Mouse (Mus musculus): ENCODE results near the gene Tmcc1. TPM values are rescaled to one million over a fixed set of nuclear protein-coding genes. Genes with fewer than 3 reads are reported as not detected.
A peak's percentile ranks its signal among the peaks of the same experiment; 100 is the strongest.

The Tmcc1 gene
- polyA plus RNA-seq, 1 experiment from 2014 or later = 15.1 TPM

- no peak overlapping the region for H3K27ac ChIP-seq (ENCODE audit: low read depth)
- peaks cover 96% of the 10 kb centered on the region for H3K36me3 ChIP-seq (ENCODE audit: insufficient read depth)
- H3K27me3 ChIP-seq (ENCODE audit: insufficient read depth, low read length) = no peaks in the 10 kb centered on the region
- ATAC-seq (ENCODE audit: insufficient read depth) = no peak; the same call in 1 of the 2 replicates
- no peak for TF ChIP-seq CTCF (IDR thresholded peaks at IDR 0.05; ENCODE audit: low read depth)
- no peak for DNase-seq
- H3K4me1 ChIP-seq (ENCODE audit: insufficient read depth) = peaks cover 19% of the 10 kb centered on the region
- 80% methylated on average over 15 of the region's 15 CpGs for WGBS
- no peak overlapping the region for H3K4me2 ChIP-seq
- H3K4me3 ChIP-seq (ENCODE audit: low read depth, low read length) = no peak overlapping the region
- H3K9ac ChIP-seq = no peak overlapping the region
- no peaks in the 10 kb centered on the region for H3K9me3 ChIP-seq (ENCODE audit: low read depth, low read length)
Measured at GRCm38 (mm10) chr6:115973139-115973875, 220.0 kb downstream of the Tmcc1 start.

GRCm38 (mm10) chr6:115972083-115972764 lies 221.1 kb downstream of the Tmcc1 start:
- Histone ChIP-seq H3K27me3 (ENCODE audit: insufficient read depth, low read length) (no peaks in the 10 kb centered on the region), H3K9ac (peak overlapping the region; percentile 20; the same call in 1 of the 2 replicates), H3K4me3 (ENCODE audit: low read depth, low read length) (no peak overlapping the region), H3K4me2 (no peak overlapping the region), H3K36me3 (ENCODE audit: insufficient read depth) (peaks cover 96% of the 10 kb centered on the region), H3K4me1 (ENCODE audit: insufficient read depth) (peaks cover 19% of the 10 kb centered on the region), H3K9me3 (ENCODE audit: low read depth, low read length) (no peaks in the 10 kb centered on the region), H3K27ac (ENCODE audit: low read depth) (peak overlapping the region; percentile 24)
- 57% methylated on average over 7 of the region's 7 CpGs for WGBS
- no peak for TF ChIP-seq CTCF (IDR thresholded peaks at IDR 0.05; ENCODE audit: low read depth)
- ATAC-seq (ENCODE audit: insufficient read depth) (peak; percentile 52), DNase-seq (peak; percentile 60)

GRCm38 (mm10) chr6:115971273-115972060 lies 221.8 kb downstream of the Tmcc1 start:
- no peak for TF ChIP-seq CTCF (IDR thresholded peaks at IDR 0.05; ENCODE audit: low read depth)
- Histone ChIP-seq H3K27ac (ENCODE audit: low read depth) (peak overlapping the region; percentile 73), H3K9me3 (ENCODE audit: low read depth, low read length) (no peaks in the 10 kb centered on the region), H3K4me2 (no peak overlapping the region), H3K4me3 (ENCODE audit: low read depth, low read length) (no peak overlapping the region), H3K36me3 (ENCODE audit: insufficient read depth) (peaks cover 96% of the 10 kb centered on the region), H3K27me3 (ENCODE audit: insufficient read depth, low read length) (no peaks in the 10 kb centered on the region), H3K9ac (no peak overlapping the region), H3K4me1 (ENCODE audit: insufficient read depth) (peaks cover 19% of the 10 kb centered on the region)
- ATAC-seq (ENCODE audit: insufficient read depth) (peak; percentile 44), DNase-seq (peak; percentile 68)
- 31% methylated on average over 13 of the region's 13 CpGs for WGBS

GRCm38 (mm10) chr6:115969952-115970351 lies 223.3 kb downstream of the Tmcc1 start:
- Histone ChIP-seq H3K27ac (ENCODE audit: low read depth) (no peak overlapping the region), H3K36me3 (ENCODE audit: insufficient read depth) (peaks cover 96% of the 10 kb centered on the region), H3K4me2 (no peak overlapping the region), H3K4me3 (ENCODE audit: low read depth, low read length) (no peak overlapping the region), H3K9me3 (ENCODE audit: low read depth, low read length) (no peaks in the 10 kb centered on the region), H3K9ac (no peak overlapping the region), H3K4me1 (ENCODE audit: insufficient read depth) (peaks cover 19% of the 10 kb centered on the region), H3K27me3 (ENCODE audit: insufficient read depth, low read length) (no peaks in the 10 kb centered on the region)
- WGBS = 69% methylated on average over 4 of the region's 6 CpGs
- TF ChIP-seq CTCF (IDR thresholded peaks at IDR 0.05; ENCODE audit: low read depth) = no peak
- DNase-seq (no peak), ATAC-seq (ENCODE audit: insufficient read depth) (no peak)

GRCm38 (mm10) chr6:115969103-115969502 lies 224.2 kb downstream of the Tmcc1 start:
- Histone ChIP-seq H3K4me2 (no peak overlapping the region), H3K27ac (ENCODE audit: low read depth) (no peak overlapping the region), H3K9ac (no peak overlapping the region), H3K27me3 (ENCODE audit: insufficient read depth, low read length) (no peaks in the 10 kb centered on the region), H3K4me1 (ENCODE audit: insufficient read depth) (peaks cover 19% of the 10 kb centered on the region), H3K4me3 (ENCODE audit: low read depth, low read length) (no peak overlapping the region), H3K9me3 (ENCODE audit: low read depth, low read length) (no peaks in the 10 kb centered on the region), H3K36me3 (ENCODE audit: insufficient read depth) (peaks cover 94% of the 10 kb centered on the region)
- TF ChIP-seq CTCF (IDR thresholded peaks at IDR 0.05; ENCODE audit: low read depth) = no peak
- no peak for ATAC-seq (ENCODE audit: insufficient read depth)
- WGBS = 58% methylated on average over 9 of the region's 9 CpGs
- no peak for DNase-seq

GRCm38 (mm10) chr6:115968700-115969099 lies 224.6 kb downstream of the Tmcc1 start:
- ATAC-seq (ENCODE audit: insufficient read depth) = no peak
- no peaks in the 10 kb centered on the region for H3K27me3 ChIP-seq (ENCODE audit: insufficient read depth, low read length)
- no peaks in the 10 kb centered on the region for H3K9me3 ChIP-seq (ENCODE audit: low read depth, low read length)
- no peak for DNase-seq
- H3K4me1 ChIP-seq (ENCODE audit: insufficient read depth) = peaks cover 19% of the 10 kb centered on the region
- H3K4me2 ChIP-seq = no peak overlapping the region
- H3K36me3 ChIP-seq (ENCODE audit: insufficient read depth) = peaks cover 94% of the 10 kb centered on the region
- no peak overlapping the region for H3K9ac ChIP-seq
- H3K4me3 ChIP-seq (ENCODE audit: low read depth, low read length) = no peak overlapping the region
- no peak overlapping the region for H3K27ac ChIP-seq (ENCODE audit: low read depth)
- 77% methylated on average over 6 of the region's 6 CpGs for WGBS
- TF ChIP-seq CTCF (IDR thresholded peaks at IDR 0.05; ENCODE audit: low read depth) = no peak

Other genes with a start within 250 kb of the Tmcc1 start
- gene H1foo, start 248.5 kb downstream of the Tmcc1 start, polyA plus RNA-seq (2014; fragmentation: Nextera tagmentation; extraction: Ambion mirVana) = not detected in 2 replicates
- 81.9 and 84.2 TPM in 2 replicates for gene Plxnd1, start 198.5 kb downstream of the Tmcc1 start, polyA plus RNA-seq (2014; fragmentation: Nextera tagmentation; extraction: Ambion mirVana)
- gene Washc2, start 14.6 kb upstream of the Tmcc1 start, polyA plus RNA-seq (2014; fragmentation: Nextera tagmentation; extraction: Ambion mirVana) = 41.4 and 42.4 TPM in 2 replicates
- 6.9 and 7.4 TPM in 2 replicates for gene Zfand4, start 70.7 kb upstream of the Tmcc1 start, polyA plus RNA-seq (2014; fragmentation: Nextera tagmentation; extraction: Ambion mirVana)
- 29.0 and 30.8 TPM in 2 replicates for gene March8, start 144.5 kb upstream of the Tmcc1 start, polyA plus RNA-seq (2014; fragmentation: Nextera tagmentation; extraction: Ambion mirVana)